Mouse (Mus musculus): ENCODE data around the gene Cd109. TPM values are rescaled to one million over a fixed set of nuclear protein-coding genes. Genes with fewer than 3 reads are reported as not detected.

Cd109 gene
- 3.6 and 4.2 TPM in 2 replicates for polyA plus RNA-seq (2016; fragmentation: Nextera tagmentation; extraction: Ambion mirVana)

DNA sequence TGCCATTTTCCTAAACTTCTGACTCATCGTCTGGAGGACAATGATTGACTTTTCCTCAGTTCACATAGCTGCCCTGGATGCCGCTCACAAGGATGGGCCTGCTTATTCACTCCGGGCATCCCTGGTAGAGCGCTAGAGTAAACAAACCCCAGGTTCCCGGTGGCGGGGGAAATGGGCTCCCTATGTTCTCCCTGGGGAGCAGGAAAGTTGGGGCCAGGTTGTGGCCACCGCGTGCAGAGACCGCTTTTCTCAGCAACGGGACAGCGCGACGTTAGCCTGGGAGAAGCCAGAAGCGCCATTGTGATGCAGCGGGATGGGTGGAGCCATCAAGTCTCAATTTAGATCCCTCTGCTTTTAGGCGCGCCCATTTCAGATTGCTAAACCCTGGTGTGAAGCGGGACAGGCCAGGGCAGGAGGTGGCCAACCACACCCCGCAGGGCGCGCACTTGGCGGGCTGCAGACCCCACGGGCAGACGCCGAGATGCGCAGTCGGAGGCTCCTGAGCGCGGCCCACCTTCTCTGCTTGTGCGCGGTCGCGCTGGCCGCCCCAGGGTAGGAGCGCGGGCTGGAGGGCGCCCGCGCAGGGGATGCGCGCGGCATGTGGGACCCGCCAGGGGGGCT is at the start of gene Cd109:
Gene Cd109, plus strand, starts transcription at position 146 of the 621 bp plus-strand sequence.
- under 1% methylated on average over 43 of the region's 43 CpGs for WGBS
- peak; percentile 82 for ATAC-seq (ENCODE audit: low FRiP score)
- peak within 1 kb of the TSS; percentile 58 for H3K4me3 ChIP-seq
- peak within 1 kb of the TSS; percentile 76 for H3K4me2 ChIP-seq (replicated peaks)
- H3K9ac ChIP-seq = peak within 1 kb of the TSS; percentile 67
- H3K9me3 ChIP-seq (replicated peaks) = no peaks in the 10 kb centered on the region
- H3K4me1 ChIP-seq = 0 out of 2 replicates have a peak, but pooled peaks cover 4% of the 10 kb centered on the region
- no peaks in the 10 kb centered on the region for H3K36me3 ChIP-seq
- peaks cover 16% of the 10 kb centered on the region for H3K27me3 ChIP-seq
- no peak within 1 kb of the TSS for H3K27ac ChIP-seq

GRCm38 (mm10) chr9:78569934-78570333 is 45.4 kb upstream of the Cd109 start:
- Histone ChIP-seq H3K27me3 (no peaks in the 10 kb centered on the region), H3K4me3 (no peak overlapping the region), H3K9me3 (replicated peaks) (no peaks in the 10 kb centered on the region), H3K4me1 (no peaks in the 10 kb centered on the region), H3K9ac (no peak overlapping the region), H3K4me2 (replicated peaks) (no peak overlapping the region), H3K36me3 (peaks cover 26% of the 10 kb centered on the region), H3K27ac (no peak overlapping the region)
- ATAC-seq (ENCODE audit: low FRiP score) = no peak
- 86% methylated on average over 9 of the region's 9 CpGs for WGBS

GRCm38 (mm10) chr9:78576466-78576865 is 38.9 kb upstream of the Cd109 start:
- Histone ChIP-seq H3K27me3 (no peaks in the 10 kb centered on the region), H3K9ac (no peak overlapping the region), H3K9me3 (replicated peaks) (no peaks in the 10 kb centered on the region), H3K4me2 (replicated peaks) (no peak overlapping the region), H3K4me1 (no peaks in the 10 kb centered on the region), H3K36me3 (peaks cover 41% of the 10 kb centered on the region), H3K4me3 (no peak overlapping the region), H3K27ac (no peak overlapping the region)
- 94% methylated on average over 5 of the region's 5 CpGs for WGBS
- ATAC-seq (ENCODE audit: low FRiP score) = no peak

- ATAC-seq (ENCODE audit: low FRiP score) = no peak
- Histone ChIP-seq H3K27ac (no peak overlapping the region), H3K36me3 (peaks cover 31% of the 10 kb centered on the region)
These were observed 36.5 kb upstream of the Cd109 start for GRCm38 (mm10) chr9:78578824-78579223.

DNA sequence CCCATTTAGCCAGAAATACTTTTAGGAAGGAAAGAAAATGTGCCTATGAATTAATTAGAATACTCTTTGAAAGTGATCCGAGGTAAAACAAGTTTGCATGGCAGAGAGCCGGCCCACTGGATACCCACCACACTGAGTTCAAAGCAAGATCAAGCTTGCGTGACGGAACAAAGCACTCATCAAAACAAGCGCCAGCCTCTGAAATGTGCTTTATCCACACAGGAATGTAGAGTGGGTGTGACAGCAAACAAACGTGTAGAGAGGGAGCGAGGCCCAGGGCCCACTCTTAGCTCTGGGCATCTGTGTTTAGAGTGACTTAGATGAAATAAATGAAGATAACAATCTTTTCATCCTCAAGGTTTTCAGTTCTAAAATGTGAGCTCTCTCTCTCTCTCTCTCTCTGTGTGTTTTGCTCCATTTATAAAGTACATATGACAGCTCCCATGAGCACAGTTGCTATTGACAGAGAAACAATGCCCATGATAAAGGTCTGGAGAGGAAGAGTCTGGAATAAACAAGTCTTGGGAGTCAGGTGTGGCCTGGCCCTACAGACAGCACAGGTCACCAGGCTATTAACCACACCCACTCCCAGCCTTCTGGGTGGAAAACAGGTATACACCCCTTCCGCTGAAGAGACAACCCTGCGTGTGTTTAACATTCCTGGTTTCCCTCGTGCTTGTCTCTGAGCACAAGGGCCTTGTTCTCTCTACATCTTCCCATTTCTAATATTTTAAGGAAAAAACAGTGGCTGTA is 35.5 kb upstream of the Cd109 start:
- Histone ChIP-seq H3K4me2 (replicated peaks) (no peak overlapping the region), H3K9me3 (replicated peaks) (no peaks in the 10 kb centered on the region), H3K9ac (no peak overlapping the region), H3K27me3 (no peaks in the 10 kb centered on the region), H3K4me1 (no peaks in the 10 kb centered on the region), H3K4me3 (no peak overlapping the region), H3K27ac (no peak overlapping the region), H3K36me3 (peaks cover 23% of the 10 kb centered on the region)
- ATAC-seq (ENCODE audit: low FRiP score) = no peak
- WGBS = 55% methylated on average over 10 of the region's 10 CpGs

More at GRCm38 (mm10) chr9:78578824-78579223, 36.5 kb upstream of the Cd109 start:
- Histone ChIP-seq H3K9ac (no peak overlapping the region), H3K4me2 (replicated peaks) (no peak overlapping the region), H3K9me3 (replicated peaks) (no peaks in the 10 kb centered on the region), H3K4me1 (no peaks in the 10 kb centered on the region), H3K4me3 (no peak overlapping the region), H3K27me3 (no peaks in the 10 kb centered on the region)
- 98% methylated on average over 7 of the region's 7 CpGs for WGBS

- Histone ChIP-seq H3K27me3 (no peaks in the 10 kb centered on the region), H3K36me3 (no peaks in the 10 kb centered on the region), H3K4me2 (replicated peaks) (peak overlapping the region; percentile 56), H3K4me3 (peak overlapping the region; percentile 71), H3K27ac (peak overlapping the region; percentile 75; the same call in 1 of the 2 replicates), H3K4me1 (peaks cover 3% of the 10 kb centered on the region; the same call in 1 of the 2 replicates), H3K9ac (peak overlapping the region; percentile 71), H3K9me3 (replicated peaks) (no peaks in the 10 kb centered on the region)
- 2% methylated on average over 31 of the region's 31 CpGs for WGBS
- ATAC-seq (ENCODE audit: low FRiP score) = no peak; the same call in none of the 2 replicates
These were observed 28.0 kb upstream of the Cd109 start for GRCm38 (mm10) chr9:78587218-78587883.

DNA sequence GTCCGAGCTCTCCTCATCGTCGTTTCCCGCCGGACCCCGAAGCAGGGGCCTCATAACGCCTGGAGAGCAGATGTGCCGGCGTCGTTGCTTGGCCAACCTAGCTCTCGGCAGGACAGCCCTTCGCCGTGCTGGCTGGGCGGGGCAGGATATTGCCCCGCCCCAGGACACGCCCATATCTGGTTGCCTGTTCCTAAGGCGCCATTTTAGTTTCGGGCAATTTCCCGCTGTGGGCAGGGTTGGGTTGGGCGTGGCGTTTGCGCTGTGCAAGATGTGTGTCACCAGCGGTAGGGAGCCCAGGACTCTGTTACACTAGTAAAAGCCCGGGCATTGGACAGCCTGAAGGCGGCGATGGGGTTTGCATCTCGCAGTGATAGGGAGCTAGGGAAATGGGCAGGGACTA is 27.4 kb upstream of the Cd109 start, which contains the start of gene Slc17a5:
Gene Slc17a5, minus strand, starts transcription at position 128 of the 400 bp plus-strand sequence.
- ATAC-seq (ENCODE audit: low FRiP score) = peak; percentile 99
- peak within 1 kb of the TSS; percentile 75 for H3K27ac ChIP-seq
- no peaks in the 10 kb centered on the region for H3K9me3 ChIP-seq (replicated peaks)
- H3K4me3 ChIP-seq = peak within 1 kb of the TSS; percentile 71
- under 1% methylated on average over 27 of the region's 27 CpGs for WGBS
- H3K27me3 ChIP-seq = no peaks in the 10 kb centered on the region
- peak within 1 kb of the TSS; percentile 56 for H3K4me2 ChIP-seq (replicated peaks)
- H3K9ac ChIP-seq = peak within 1 kb of the TSS; percentile 71
- H3K36me3 ChIP-seq = no peaks in the 10 kb centered on the region
- H3K4me1 ChIP-seq = peaks cover 3% of the 10 kb centered on the region; the same call in 1 of the 2 replicates

DNA sequence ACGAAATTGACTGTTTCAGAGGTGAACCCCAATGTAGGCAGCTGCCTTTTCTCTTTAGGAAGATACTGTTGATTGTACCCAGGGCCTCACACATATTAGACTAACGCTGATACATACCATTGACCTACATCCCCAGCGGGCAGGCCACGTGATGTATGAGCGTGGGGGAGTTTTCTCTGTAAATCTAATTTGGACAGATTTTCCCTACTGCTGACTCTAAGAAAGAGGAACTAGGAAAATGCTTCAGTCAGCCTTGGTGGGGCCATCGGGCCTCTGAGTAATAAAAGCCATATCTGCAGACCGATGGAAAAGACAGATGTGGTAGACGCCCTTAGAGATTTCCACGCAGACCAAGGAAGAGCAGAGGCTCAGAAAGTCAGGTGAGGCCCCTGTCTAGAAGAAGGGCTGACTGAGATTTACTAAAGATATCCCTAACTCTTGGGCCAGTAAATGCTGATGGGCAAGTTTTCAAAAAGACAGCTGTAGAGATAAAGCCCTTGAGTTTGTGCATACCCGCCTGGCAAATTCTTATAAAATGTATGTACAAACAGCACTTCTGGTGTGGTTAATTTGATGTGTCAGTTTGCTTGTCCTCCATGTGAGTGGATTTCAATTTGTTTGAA is 26.8 kb upstream of the Cd109 start:
- H3K9me3 ChIP-seq (replicated peaks) = no peaks in the 10 kb centered on the region
- H3K4me2 ChIP-seq (replicated peaks) = peak overlapping the region; percentile 56
- ATAC-seq (ENCODE audit: low FRiP score) = peak; percentile 62
- H3K9ac ChIP-seq = no peak overlapping the region
- H3K4me1 ChIP-seq = peaks cover 3% of the 10 kb centered on the region; the same call in 1 of the 2 replicates
- H3K27ac ChIP-seq = peak overlapping the region; percentile 52; the same call in 1 of the 2 replicates
- H3K36me3 ChIP-seq = no peaks in the 10 kb centered on the region
- WGBS = 77% methylated on average over 10 of the region's 10 CpGs
- no peaks in the 10 kb centered on the region for H3K27me3 ChIP-seq
- H3K4me3 ChIP-seq = peak overlapping the region; percentile 71

- WGBS = 96% methylated on average over 2 of the region's 2 CpGs
- Histone ChIP-seq H3K27ac (no peak overlapping the region), H3K36me3 (no peaks in the 10 kb centered on the region), H3K27me3 (no peaks in the 10 kb centered on the region), H3K4me3 (no peak overlapping the region), H3K9ac (no peak overlapping the region), H3K4me1 (peaks cover 3% of the 10 kb centered on the region; the same call in 1 of the 2 replicates), H3K4me2 (replicated peaks) (no peak overlapping the region), H3K9me3 (replicated peaks) (no peaks in the 10 kb centered on the region)
- ATAC-seq (ENCODE audit: low FRiP score) = no peak
These were observed 24.9 kb upstream of the Cd109 start for GRCm38 (mm10) chr9:78590471-78590870.

DNA sequence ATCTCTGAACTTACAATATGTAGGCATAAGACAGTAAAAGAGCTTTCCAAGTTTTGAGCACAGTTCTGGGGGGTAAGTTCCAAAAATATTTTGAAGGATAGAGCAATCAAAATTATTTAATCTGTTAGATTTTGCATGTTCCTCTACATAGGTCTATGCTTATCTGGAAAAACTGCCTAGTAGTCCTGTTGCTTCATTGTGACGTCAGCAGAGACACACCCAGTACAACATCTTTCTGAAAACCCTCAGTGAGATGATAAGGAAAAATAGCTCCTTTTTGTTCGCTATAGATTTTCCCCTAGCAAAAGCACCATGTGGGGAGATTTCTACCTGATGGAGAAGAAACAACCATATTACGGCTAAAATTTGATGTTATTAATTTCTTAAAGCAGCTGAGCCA is 20.1 kb upstream of the Cd109 start:
- 86% methylated on average over 3 of the region's 3 CpGs for WGBS

DNA sequence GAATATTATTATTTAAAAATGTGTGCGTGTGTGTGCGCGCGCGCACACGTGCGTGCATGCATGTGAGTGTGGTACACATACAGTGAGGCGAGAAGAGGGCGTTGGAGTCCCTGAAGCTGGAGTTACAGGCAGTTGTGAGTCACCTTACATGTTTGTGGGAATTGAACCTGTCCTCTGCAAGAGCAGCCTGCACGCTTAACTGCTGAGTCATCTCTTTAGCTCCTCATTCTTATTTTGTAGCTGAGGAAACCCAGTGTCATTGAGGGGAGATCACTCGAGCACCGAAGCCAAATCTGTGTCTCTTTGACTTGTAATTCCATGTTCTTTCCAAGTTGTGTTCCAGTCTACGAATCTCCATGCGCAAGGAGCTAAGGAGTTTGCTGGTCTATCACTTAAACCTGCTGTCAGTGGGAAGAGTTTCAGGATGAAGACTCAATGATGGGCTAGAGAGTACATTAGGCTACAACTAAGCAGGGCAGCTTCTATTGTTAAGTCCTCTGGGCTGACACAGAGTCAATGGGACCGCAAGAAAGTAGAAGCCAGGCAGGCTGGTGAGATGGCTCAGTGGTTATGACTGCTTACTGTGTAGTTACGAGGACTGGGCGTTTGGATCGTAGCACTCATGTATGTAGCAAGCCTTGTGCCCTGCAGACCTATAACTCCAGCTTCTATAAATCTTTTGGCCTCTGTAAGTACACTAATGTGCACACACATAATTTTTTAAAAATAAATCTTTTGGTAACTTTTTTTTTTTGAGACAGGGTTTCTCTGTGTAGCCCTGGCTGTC is 19.4 kb upstream of the Cd109 start:
- Histone ChIP-seq H3K27me3 (no peaks in the 10 kb centered on the region), H3K27ac (no peak overlapping the region), H3K36me3 (no peaks in the 10 kb centered on the region), H3K4me1 (no peaks in the 10 kb centered on the region), H3K9ac (no peak overlapping the region), H3K9me3 (replicated peaks) (no peaks in the 10 kb centered on the region), H3K4me2 (replicated peaks) (no peak overlapping the region), H3K4me3 (no peak overlapping the region)
- WGBS = 92% methylated on average over 18 of the region's 18 CpGs
- ATAC-seq (ENCODE audit: low FRiP score) = no peak

More for the DNA sequence above, 20.1 kb upstream of the Cd109 start:
- Histone ChIP-seq H3K27ac (no peak overlapping the region), H3K4me2 (replicated peaks) (no peak overlapping the region), H3K9me3 (replicated peaks) (no peaks in the 10 kb centered on the region), H3K4me1 (no peaks in the 10 kb centered on the region), H3K4me3 (no peak overlapping the region), H3K36me3 (no peaks in the 10 kb centered on the region), H3K27me3 (no peaks in the 10 kb centered on the region), H3K9ac (no peak overlapping the region)
- ATAC-seq (ENCODE audit: low FRiP score) = no peak

Data from hindbrain, embryonic 12.5 days (tissue).